Comparison of ENCODE assay signal across 21 mouse cellular contexts in genomic region chr9:26635211-26635610, GRCm38 (mm10).
DNase-seq lines count a peak whose midpoint lies in the region; ATAC-seq and TF ChIP-seq lines count a peak whose summit lies in the region.
"Had no signal": no experiment of that assay in that cellular context is flagged by ENCODE, and none has a peak within 500 bp of the region (broad histone marks: within the 10 kb centered on the region; RNA-seq: fewer than 3 reads in every experiment).

No protein-coding gene starts in this region.

- peak; percentile 51; the same call in 1 of the 2 replicates for ATAC-seq in forebrain, postnatal 0 days
- ATAC-seq in forebrain, embryonic 13.5 days, result no peak
- ATAC-seq in cerebellum, adult (ENCODE audit: insufficient number of reproducible peaks, low FRiP score, low TSS enrichment), result no peak
- ATAC-seq: forebrain, embryonic 14.5 days; midbrain, embryonic 15.5 days had no signal

- no peak overlapping the region for H3K9ac ChIP-seq in forebrain, postnatal 0 days
- no peak overlapping the region for H3K9ac ChIP-seq in forebrain, embryonic 13.5 days
- H3K9ac ChIP-seq: hindbrain, embryonic 12.5 days; liver, embryonic 15.5 days; midbrain, embryonic 15.5 days; stomach, embryonic 15.5 days had no signal

- no peak for TF ChIP-seq CTCF in forebrain, postnatal 0 days (IDR thresholded peaks at IDR 0.05; ENCODE audit: low read depth)

- H3K27ac ChIP-seq in forebrain, postnatal 0 days (ENCODE audit: low read depth, low read length), result no peak overlapping the region
- no peak overlapping the region for H3K27ac ChIP-seq in forebrain, embryonic 13.5 days
- H3K27ac ChIP-seq: embryonic facial prominence, embryonic 10.5 days; hindbrain, embryonic 12.5 days; liver, embryonic 15.5 days; midbrain, embryonic 15.5 days; stomach, embryonic 15.5 days had no signal

- no peaks in the 10 kb centered on the region for H3K4me1 ChIP-seq in forebrain, postnatal 0 days (ENCODE audit: insufficient read depth)
- no peaks in the 10 kb centered on the region for H3K4me1 ChIP-seq in forebrain, embryonic 13.5 days
- H3K4me1 ChIP-seq: embryonic facial prominence, embryonic 10.5 days; hindbrain, embryonic 12.5 days; liver, embryonic 15.5 days; megakaryocyte, embryonic 14.5 days; midbrain, embryonic 15.5 days; stomach, embryonic 15.5 days had no signal

- no peaks in the 10 kb centered on the region for H3K36me3 ChIP-seq in forebrain, postnatal 0 days (ENCODE audit: insufficient read depth)
- H3K36me3 ChIP-seq in forebrain, embryonic 13.5 days (ENCODE audit: poor library complexity, severe bottlenecking), result no peaks in the 10 kb centered on the region
- H3K36me3 ChIP-seq: embryonic facial prominence, embryonic 10.5 days; hindbrain, embryonic 12.5 days; liver, embryonic 15.5 days; midbrain, embryonic 15.5 days; stomach, embryonic 15.5 days had no signal

- no peak for DNase-seq in forebrain, postnatal 0 days
- DNase-seq in frontal cortex, postnatal 25 days (ENCODE audit: low spot score in 2 of 2), result peak; percentile 37 to 43
- DNase-seq in left cerebral cortex, adult 9 months (ENCODE audit: low spot score in 2 of 2), result peak; percentile 69 to 85
- DNase-seq in right cerebral cortex, postnatal 36 days (ENCODE audit: low spot score in 2 of 2), result peak; percentile 77 to 87
- no peak for DNase-seq in retina, embryonic 14.5 days (ENCODE audit: low spot score)
- DNase-seq in testis, postnatal 10 days (ENCODE audit: low spot score), result no peak
- DNase-seq: adrenal gland, adult 2 months; cerebellum, adult 11 months; cerebellum, postnatal 36 days; gastrocnemius, postnatal 36 days; heart, postnatal 10 days; lung, postnatal 10 days had no signal

- no peaks in the 10 kb centered on the region for H3K9me3 ChIP-seq in forebrain, postnatal 0 days (ENCODE audit: low read length)
- no peaks in the 10 kb centered on the region for H3K9me3 ChIP-seq in forebrain, embryonic 13.5 days (replicated peaks)
- H3K9me3 ChIP-seq: embryonic facial prominence, embryonic 10.5 days; hindbrain, embryonic 12.5 days; midbrain, embryonic 15.5 days; stomach, embryonic 15.5 days had no signal

- H3K27me3 ChIP-seq in forebrain, postnatal 0 days (ENCODE audit: insufficient read depth, low read length), result no peaks in the 10 kb centered on the region
- H3K27me3 ChIP-seq in forebrain, embryonic 13.5 days, result no peaks in the 10 kb centered on the region
- H3K27me3 ChIP-seq: hindbrain, embryonic 12.5 days; liver, embryonic 15.5 days; megakaryocyte, embryonic 14.5 days; midbrain, embryonic 15.5 days; stomach, embryonic 15.5 days had no signal

- H3K4me2 ChIP-seq in forebrain, postnatal 0 days (ENCODE audit: low read depth), result no peak overlapping the region
- H3K4me2 ChIP-seq in forebrain, embryonic 13.5 days, result no peak overlapping the region
- H3K4me2 ChIP-seq: hindbrain, embryonic 12.5 days; liver, embryonic 15.5 days; midbrain, embryonic 15.5 days; stomach, embryonic 15.5 days had no signal

- no peak overlapping the region for H3K4me3 ChIP-seq in forebrain, postnatal 0 days (ENCODE audit: low read depth, low read length)
- no peak overlapping the region for H3K4me3 ChIP-seq in forebrain, embryonic 13.5 days
- H3K4me3 ChIP-seq: embryonic facial prominence, embryonic 10.5 days; hindbrain, embryonic 12.5 days; liver, embryonic 15.5 days; megakaryocyte, embryonic 14.5 days; midbrain, embryonic 15.5 days; stomach, embryonic 15.5 days had no signal

Comparison
In these comparisons a context has a peak if more than half of its experiments do, and no peak if none do; other contexts are left out.
1. DNase-seq: peak in frontal cortex, postnatal 25 days (2 of 2), left cerebral cortex, adult 9 months (2 of 2) and right cerebral cortex, postnatal 36 days (2 of 2); none in forebrain, postnatal 0 days (single experiment), retina, embryonic 14.5 days (single experiment) and testis, postnatal 10 days (single experiment).